Mouse (Mus musculus) E14TG2a.4 (cell line): ENCODE results near the gene Gm20605.

Experiments
- CTCF ChIP-seq: conservative IDR thresholded peaks from 2 replicates; pipeline ENCODE4 v1.5.1; 2014; ENCODE audit warnings: low read length
- POU5F1 ChIP-seq: IDR thresholded peaks from 2 replicates; pipeline ENCODE4 v1.6.1; 2014; ENCODE audit warnings: low read length, borderline replicate concordance

GRCm38 (mm10) chr5:137689974-137690373 is 61.0 kb downstream of the Gm20605 start:
- TF ChIP-seq CTCF (no peak), POU5F1 (no peak)
